Mouse (Mus musculus) heart, embryonic 14.5 days (tissue): ENCODE results near the gene Snupn. TPM values are rescaled to one million over a fixed set of nuclear protein-coding genes. Genes with fewer than 3 reads are reported as not detected.

Source experiments
- ATAC-seq: fragments of 200-750 bp; cut with Nextera tagmentation; 2 replicates; pipeline ENCODE4 v1.8.0; 2017; ENCODE audit warnings: low read depth, moderate TSS enrichment; ENCODE audit not compliant: insufficient number of reproducible peaks, insufficient read depth, low FRiP score
- H3K27ac ChIP-seq, 2 experiments: fragments of 200-500 bp in 1 of 2; fragments of 300-500 bp in 1 of 2; sonication (generic) in 1 of 2; replicated peaks in 1 of 2; 2 replicates each; pipeline ENCODE4 v1.5.1; 2012 to 2014; ENCODE audit warnings: low read depth in 2 of 2, low read length in 2 of 2, control low read depth in 1 of 2, mild to moderate bottlenecking in 1 of 2, mixed read lengths in 1 of 2; ENCODE audit not compliant: control insufficient read depth in 1 of 2, insufficient read depth in 1 of 2
- H3K27me3 ChIP-seq: fragments of 300-500 bp; sonication (generic); 2 replicates; pipeline ENCODE4 v1.6.1; 2014; ENCODE audit warnings: mild to moderate bottlenecking, low read length, control low read depth; ENCODE audit not compliant: control insufficient read depth, insufficient read depth
- H3K36me3 ChIP-seq: fragments of 300-500 bp; sonication (generic); 2 replicates; pipeline ENCODE4 v1.6.1; 2014; ENCODE audit warnings: mild to moderate bottlenecking, control low read depth, low read length, mixed read lengths; ENCODE audit not compliant: control insufficient read depth, insufficient read depth
- H3K4me1 ChIP-seq, 2 experiments: fragments of 200-500 bp in 1 of 2; fragments of 300-500 bp in 1 of 2; sonication (generic) in 1 of 2; 2 replicates each; pipeline ENCODE4 v1.6.1; 2012 to 2014; ENCODE audit warnings: low read length in 2 of 2, control low read depth in 1 of 2, mixed read lengths in 1 of 2; ENCODE audit not compliant: control insufficient read depth in 2 of 2, insufficient read depth in 2 of 2
- H3K4me2 ChIP-seq: fragments of 300-500 bp; sonication (generic); 2 replicates; pipeline ENCODE4 v1.6.1; 2014; ENCODE audit warnings: mild to moderate bottlenecking, low read length
- H3K4me3 ChIP-seq, 2 experiments: fragments of 200-500 bp in 1 of 2; fragments of 300-500 bp in 1 of 2; sonication (generic) in 1 of 2; 2 replicates each; pipeline ENCODE4 v1.5.1; 2012 to 2014; ENCODE audit warnings: low read length in 2 of 2, mild to moderate bottlenecking in 2 of 2, control low read depth in 1 of 2, low read depth in 1 of 2, moderate library complexity in 1 of 2; ENCODE audit not compliant: control insufficient read depth in 1 of 2, insufficient read depth in 1 of 2
- H3K9ac ChIP-seq: fragments of 300-500 bp; sonication (generic); 2 replicates; pipeline ENCODE4 v1.6.1; 2014; ENCODE audit warnings: mild to moderate bottlenecking, low read length
- H3K9me3 ChIP-seq: fragments of 300-500 bp; sonication (generic); 2 replicates; pipeline ENCODE4 v1.6.1; 2016; ENCODE audit warnings: low read length, control low read depth; ENCODE audit not compliant: control insufficient read depth
- WGBS: fragments of 180-500 bp; shearing (Covaris S2); extraction: QIAGEN DNeasy Blood & Tissue Kit; methylation state at CpG from one replicate; pipeline ENCODE4 v1.1.7; 2014; 5-methylcytosine and 5-hydroxymethylcytosine counted together
- polyA plus RNA-seq: library from polyadenylated mRNA; unstranded; fragments of >200 nt; fragmentation: Nextera tagmentation; extraction: Ambion mirVana; gene quantifications from 2 replicates; pipeline ENCODE4 v1.2.1, GENCODE M21; 2014

The Snupn gene
- polyA plus RNA-seq, 1 experiment from 2014 or later = 18.8 TPM

DNA sequence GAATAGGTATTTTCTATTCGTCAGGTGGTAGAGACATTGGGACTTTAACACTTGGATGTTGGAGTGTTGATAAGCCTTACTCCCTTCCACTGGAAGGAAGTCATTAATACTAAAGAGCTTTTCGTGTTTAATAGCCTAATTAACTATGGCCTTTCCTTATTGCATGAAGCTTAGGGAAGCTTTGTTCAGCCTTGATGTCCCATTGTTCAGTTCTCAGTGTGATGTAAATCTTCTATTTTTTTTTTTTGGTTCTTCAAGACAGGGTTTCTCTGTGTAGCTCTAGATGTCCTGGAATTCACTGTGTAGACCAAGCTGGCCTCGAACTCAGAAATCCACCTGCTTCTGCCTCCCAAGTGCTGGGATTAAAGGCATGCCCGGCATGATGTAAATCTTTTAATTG, 62.2 kb downstream of the Snupn start:
- Histone ChIP-seq H3K4me1 (no peaks in the 10 kb centered on the region), H3K27ac (no peak overlapping the region), H3K36me3 (peaks cover 9% of the 10 kb centered on the region; the same call in 1 of the 2 replicates), H3K4me2 (no peak overlapping the region), H3K27me3 (no peaks in the 10 kb centered on the region), H3K9me3 (0 out of 2 replicates have a peak, but pooled peaks cover 7% of the 10 kb centered on the region), H3K9ac (no peak overlapping the region), H3K4me3 (no peak overlapping the region)
- no peak for ATAC-seq
- 88% methylated on average over 4 of the region's 4 CpGs for WGBS

DNA sequence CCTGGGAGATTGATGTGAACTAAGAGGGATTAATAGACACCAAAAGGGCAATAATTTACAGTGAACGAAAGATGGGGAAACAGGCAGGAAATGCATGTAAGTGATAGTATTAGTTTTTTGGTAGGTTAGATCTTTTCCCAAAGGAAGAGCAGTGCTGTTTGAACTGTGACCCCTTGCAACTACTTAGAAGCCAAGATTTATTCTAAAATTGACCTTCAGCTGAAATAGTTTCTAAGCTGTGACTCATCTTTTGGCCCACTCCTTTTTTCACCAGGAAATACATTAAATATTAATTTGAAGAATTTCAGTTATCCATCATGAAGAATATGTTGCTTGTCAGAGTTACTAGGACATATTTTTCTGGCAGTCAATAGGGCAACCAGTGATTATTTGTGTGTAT, 63.1 kb downstream of the Snupn start:
- Histone ChIP-seq H3K4me2 (no peak overlapping the region), H3K36me3 (peaks cover 9% of the 10 kb centered on the region; the same call in 1 of the 2 replicates), H3K27me3 (no peaks in the 10 kb centered on the region), H3K9me3 (0 out of 2 replicates have a peak, but pooled peaks cover 7% of the 10 kb centered on the region), H3K4me3 (no peak overlapping the region), H3K4me1 (no peaks in the 10 kb centered on the region), H3K27ac (no peak overlapping the region), H3K9ac (no peak overlapping the region)
- ATAC-seq = no peak
- 84% methylated on average over 1 of the region's 1 CpGs for WGBS

DNA sequence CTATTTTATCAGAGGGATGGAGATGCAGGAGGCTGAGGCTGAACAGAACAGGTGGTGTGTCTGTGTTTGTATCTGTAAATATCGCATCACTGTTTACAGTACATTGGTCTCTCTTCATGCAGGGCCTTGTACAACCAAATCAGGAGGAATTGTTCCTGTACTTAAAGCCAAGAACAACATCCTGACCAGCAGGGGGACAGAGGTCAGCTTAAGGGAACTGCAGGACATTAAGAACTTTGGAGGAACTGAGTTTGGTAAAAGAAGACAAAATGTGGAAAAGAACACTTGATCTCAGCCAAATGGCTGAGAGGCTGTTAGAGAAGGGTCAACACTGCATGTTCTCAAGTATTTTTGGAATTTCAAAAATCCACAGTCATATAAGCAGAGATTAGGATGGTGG, 64.1 kb downstream of the Snupn start:
- Histone ChIP-seq H3K4me1 (no peaks in the 10 kb centered on the region), H3K9me3 (0 out of 2 replicates have a peak, but pooled peaks cover 7% of the 10 kb centered on the region), H3K4me3 (no peak overlapping the region), H3K9ac (no peak overlapping the region), H3K4me2 (no peak overlapping the region), H3K27ac (no peak overlapping the region), H3K27me3 (no peaks in the 10 kb centered on the region), H3K36me3 (peaks cover 14% of the 10 kb centered on the region)
- no peak for ATAC-seq
- 79% methylated on average over 1 of the region's 1 CpGs for WGBS

DNA sequence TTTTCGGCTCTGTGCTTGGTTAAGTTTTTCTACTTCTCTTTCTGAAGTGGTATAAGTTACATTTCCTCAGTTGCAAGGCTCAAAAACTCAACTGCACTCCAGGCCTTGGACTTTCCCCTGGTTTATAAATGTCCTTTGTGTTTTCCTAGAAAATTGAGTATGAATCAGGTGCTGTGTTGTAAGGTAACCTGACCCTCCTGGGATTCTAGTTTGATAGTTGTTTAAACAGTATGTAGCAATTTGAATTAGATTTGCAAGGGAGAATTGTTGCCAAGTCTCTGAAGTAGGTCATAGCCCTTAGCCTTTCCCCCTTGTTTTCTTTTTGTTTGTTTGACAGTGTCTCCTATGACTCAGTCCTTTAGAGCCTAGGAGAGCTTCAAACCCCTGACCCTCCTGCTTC, 67.0 kb downstream of the Snupn start:
- H3K27ac ChIP-seq = no peak overlapping the region
- H3K4me1 ChIP-seq = no peaks in the 10 kb centered on the region
- no peaks in the 10 kb centered on the region for H3K27me3 ChIP-seq
- no peak overlapping the region for H3K4me2 ChIP-seq
- no peak overlapping the region for H3K9ac ChIP-seq
- peaks cover 31% of the 10 kb centered on the region for H3K36me3 ChIP-seq
- H3K4me3 ChIP-seq = no peak overlapping the region
- ATAC-seq = no peak
- H3K9me3 ChIP-seq = 0 out of 2 replicates have a peak, but pooled peaks cover 7% of the 10 kb centered on the region
- 95% methylated on average over 1 of the region's 1 CpGs for WGBS

DNA sequence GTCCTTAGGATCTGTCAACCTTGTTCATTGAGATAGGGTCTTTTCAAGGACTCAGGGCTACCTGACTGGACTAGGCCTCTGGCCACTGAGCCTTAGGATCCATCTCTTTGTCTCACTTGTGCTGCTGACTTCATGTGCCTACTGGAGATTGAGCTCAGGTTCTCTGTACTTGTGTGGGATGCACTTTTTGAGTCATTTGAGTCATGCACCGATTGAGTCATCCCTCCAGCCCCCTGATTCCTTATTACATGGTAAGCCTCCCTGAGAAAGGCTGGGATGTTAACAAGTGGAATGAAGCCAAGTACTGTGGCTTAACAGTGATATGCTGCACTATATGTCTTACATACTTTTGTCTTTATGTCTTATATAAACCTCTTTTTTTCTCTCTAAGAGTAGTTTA, 81.1 kb downstream of the Snupn start:
- H3K4me2 ChIP-seq = no peak overlapping the region
- no peaks in the 10 kb centered on the region for H3K9me3 ChIP-seq
- no peak overlapping the region for H3K27ac ChIP-seq
- no peaks in the 10 kb centered on the region for H3K27me3 ChIP-seq
- H3K4me3 ChIP-seq = no peak overlapping the region
- peaks cover 66% of the 10 kb centered on the region for H3K36me3 ChIP-seq
- no peak for ATAC-seq
- no peak overlapping the region for H3K9ac ChIP-seq
- WGBS = 75% methylated on average over 1 of the region's 1 CpGs
- no peaks in the 10 kb centered on the region for H3K4me1 ChIP-seq

Other genes with a start within 250 kb of the Snupn start
- gene Lingo1, start 154.4 kb upstream of the Snupn start, polyA plus RNA-seq = 1.5 and 1.9 TPM in 2 replicates
- gene Odf3l1, start 86.2 kb upstream of the Snupn start, polyA plus RNA-seq = 0.50 and 0.72 TPM in 2 replicates
- gene Cspg4, start 85.8 kb upstream of the Snupn start, polyA plus RNA-seq = 23.0 and 24.3 TPM in 2 replicates
- gene Snx33, start 22.5 kb upstream of the Snupn start, polyA plus RNA-seq = 5.5 and 5.9 TPM in 2 replicates
- 60.0 and 70.5 TPM in 2 replicates for gene Imp3, start 13.4 kb upstream of the Snupn start, polyA plus RNA-seq
- gene Ptpn9, start 44.0 kb downstream of the Snupn start, polyA plus RNA-seq = 22.6 and 24.9 TPM in 2 replicates
- 25.2 and 29.2 TPM in 2 replicates for gene Sin3a, start 121.2 kb downstream of the Snupn start, polyA plus RNA-seq
- 33.1 and 34.3 TPM in 2 replicates for gene Man2c1, start 179.8 kb downstream of the Snupn start, polyA plus RNA-seq
- gene Neil1, start 197.4 kb downstream of the Snupn start, polyA plus RNA-seq = 5.4 and 6.1 TPM in 2 replicates
- 67.3 and 77.7 TPM in 2 replicates for gene Commd4, start 207.5 kb downstream of the Snupn start, polyA plus RNA-seq